Mouse (Mus musculus): ENCODE results near the gene Olfr1271. TPM values are rescaled to one million over a fixed set of nuclear protein-coding genes. Genes with fewer than 3 reads are reported as not detected.
"Not testable (repeated sequence)": the region's sequence is repeated elsewhere in the genome, so short reads cannot be mapped to it uniquely, and the experiment has no call there.

Olfr1271 gene
- total RNA-seq (2014; rRNA removed) (not detected in 2 replicates), polyA plus RNA-seq (2015; fragmentation: Nextera tagmentation; extraction: Ambion mirVana) (not detected in 2 replicates)

- H3K27me3 ChIP-seq (ENCODE audit: insufficient read depth, low read length): no peaks in the 10 kb centered on the region
- no peaks in the 10 kb centered on the region for H3K36me3 ChIP-seq (ENCODE audit: insufficient read depth, low read length)
- H3K9ac ChIP-seq (replicated peaks; ENCODE audit: low read length): no peak within 1 kb of the TSS
- no peak within 1 kb of the TSS for H3K4me2 ChIP-seq (ENCODE audit: low read depth, low read length)
- no peak within 1 kb of the TSS for H3K4me3 ChIP-seq (ENCODE audit: low read length)
- H3K27ac ChIP-seq: no peak within 1 kb of the TSS
- no peaks in the 10 kb centered on the region for H3K4me1 ChIP-seq (ENCODE audit: insufficient read depth, low read length)
- 88% methylated on average over 2 of the region's 2 CpGs for WGBS
- no peak for ATAC-seq
- TF ChIP-seq CTCF (IDR thresholded peaks at IDR 0.05; ENCODE audit: low read depth): no peak
- no peaks in the 10 kb centered on the region for H3K9me3 ChIP-seq (ENCODE audit: low read length)
- no peak for DNase-seq (ENCODE audit: low spot score)
Measured at GRCm38 (mm10) chr2:90270932-90271331, at the start of gene Olfr1271. Gene Olfr1271, minus strand, starts transcription at chr2:90271032.

GRCm38 (mm10) chr2:90292741-90293140, 21.9 kb upstream of the Olfr1271 start, which contains the start of gene Olfr1272:
Gene Olfr1272, minus strand, starts transcription at chr2:90292841.
- Histone ChIP-seq H3K4me2 (ENCODE audit: low read depth, low read length) (no peak within 1 kb of the TSS), H3K9me3 (ENCODE audit: low read length) (no peaks in the 10 kb centered on the region), H3K4me1 (ENCODE audit: insufficient read depth, low read length) (no peaks in the 10 kb centered on the region), H3K4me3 (ENCODE audit: low read length) (no peak within 1 kb of the TSS), H3K36me3 (ENCODE audit: insufficient read depth, low read length) (no peaks in the 10 kb centered on the region), H3K27ac (no peak within 1 kb of the TSS), H3K27me3 (ENCODE audit: insufficient read depth, low read length) (no peaks in the 10 kb centered on the region), H3K9ac (replicated peaks; ENCODE audit: low read length) (no peak within 1 kb of the TSS)
- DNase-seq (ENCODE audit: low spot score) (no peak), ATAC-seq (no peak)
- 73% methylated on average over 6 of the region's 6 CpGs for WGBS
- no peak for TF ChIP-seq CTCF (IDR thresholded peaks at IDR 0.05; ENCODE audit: low read depth)

GRCm38 (mm10) chr2:90257492-90257891, 13.3 kb downstream of the Olfr1271 start, which contains the start of gene Olfr142:
Gene Olfr142, minus strand, starts transcription at chr2:90257592.
- DNase-seq (ENCODE audit: low spot score): no peak
- TF ChIP-seq CTCF (IDR thresholded peaks at IDR 0.05; ENCODE audit: low read depth): no peak
- Histone ChIP-seq H3K9ac (replicated peaks; ENCODE audit: low read length) (no peak within 1 kb of the TSS), H3K27ac (no peak within 1 kb of the TSS), H3K27me3 (ENCODE audit: insufficient read depth, low read length) (no peaks in the 10 kb centered on the region), H3K4me1 (ENCODE audit: insufficient read depth, low read length) (no peaks in the 10 kb centered on the region), H3K36me3 (ENCODE audit: insufficient read depth, low read length) (no peaks in the 10 kb centered on the region), H3K4me2 (ENCODE audit: low read depth, low read length) (no peak within 1 kb of the TSS), H3K9me3 (ENCODE audit: low read length) (no peaks in the 10 kb centered on the region), H3K4me3 (ENCODE audit: low read length) (no peak within 1 kb of the TSS)
- WGBS: 89% methylated on average over 4 of the region's 4 CpGs
- ATAC-seq: no peak

- not testable (repeated sequence) for H3K27me3 ChIP-seq (ENCODE audit: insufficient read depth, low read length); H3K4me1 ChIP-seq (ENCODE audit: insufficient read depth, low read length); H3K36me3 ChIP-seq (ENCODE audit: insufficient read depth, low read length); ATAC-seq; DNase-seq (ENCODE audit: low spot score); H3K9me3 ChIP-seq (ENCODE audit: low read length); H3K4me3 ChIP-seq (ENCODE audit: low read length); H3K9ac ChIP-seq (replicated peaks; ENCODE audit: low read length); H3K4me2 ChIP-seq (ENCODE audit: low read depth, low read length); H3K27ac ChIP-seq
- no CpG with 5 or more reads among the region's 6 CpGs for WGBS
Measured at GRCm38 (mm10) chr2:90224393-90224792, 46.4 kb downstream of the Olfr1271 start, which contains the start of gene Olfr1506. Gene Olfr1506, minus strand, starts transcription at chr2:90224493.

Other genes with a start within 250 kb of the Olfr1271 start
- not detected in 2 replicates for gene Olfr1264, start 245.5 kb downstream of the Olfr1271 start, total RNA-seq (2014; rRNA removed)
- gene Olfr1264, start 245.5 kb downstream of the Olfr1271 start, polyA plus RNA-seq (2015; fragmentation: Nextera tagmentation; extraction: Ambion mirVana): not detected in 2 replicates
- gene Olfr1265, start 235.7 kb downstream of the Olfr1271 start, total RNA-seq (2014; rRNA removed): not detected in 2 replicates
- not detected in 2 replicates for gene Olfr1265, start 235.7 kb downstream of the Olfr1271 start, polyA plus RNA-seq (2015; fragmentation: Nextera tagmentation; extraction: Ambion mirVana)
- gene Olfr140, start 207.4 kb downstream of the Olfr1271 start, total RNA-seq (2014; rRNA removed): not detected in 2 replicates
- not detected in 2 replicates for gene Olfr140, start 207.4 kb downstream of the Olfr1271 start, polyA plus RNA-seq (2015; fragmentation: Nextera tagmentation; extraction: Ambion mirVana)
- gene Olfr1269, start 149.6 kb downstream of the Olfr1271 start, total RNA-seq (2014; rRNA removed): not detected in 2 replicates
- gene Olfr1269, start 149.6 kb downstream of the Olfr1271 start, polyA plus RNA-seq (2015; fragmentation: Nextera tagmentation; extraction: Ambion mirVana): not detected in 2 replicates
- gene Olfr32, start 128.7 kb downstream of the Olfr1271 start, total RNA-seq (2014; rRNA removed): not detected in 2 replicates
- not detected in 2 replicates for gene Olfr32, start 128.7 kb downstream of the Olfr1271 start, polyA plus RNA-seq (2015; fragmentation: Nextera tagmentation; extraction: Ambion mirVana)
- gene Olfr1270, start 117.9 kb downstream of the Olfr1271 start, total RNA-seq (2014; rRNA removed): not detected in 2 replicates
- not detected in 2 replicates for gene Olfr1270, start 117.9 kb downstream of the Olfr1271 start, polyA plus RNA-seq (2015; fragmentation: Nextera tagmentation; extraction: Ambion mirVana)
- not detected in 2 replicates for gene Olfr1506, start 46.5 kb downstream of the Olfr1271 start, total RNA-seq (2014; rRNA removed)
- gene Olfr1506, start 46.5 kb downstream of the Olfr1271 start, polyA plus RNA-seq (2015; fragmentation: Nextera tagmentation; extraction: Ambion mirVana): not detected in 2 replicates
- not detected in 2 replicates for gene Olfr142, start 13.4 kb downstream of the Olfr1271 start, total RNA-seq (2014; rRNA removed)
- not detected in 2 replicates for gene Olfr142, start 13.4 kb downstream of the Olfr1271 start, polyA plus RNA-seq (2015; fragmentation: Nextera tagmentation; extraction: Ambion mirVana)
- not detected in 2 replicates for gene Olfr1272, start 21.8 kb upstream of the Olfr1271 start, total RNA-seq (2014; rRNA removed)
- not detected in 2 replicates for gene Olfr1272, start 21.8 kb upstream of the Olfr1271 start, polyA plus RNA-seq (2015; fragmentation: Nextera tagmentation; extraction: Ambion mirVana)
- not detected in 2 replicates for gene Gm13769, start 51.2 kb upstream of the Olfr1271 start, total RNA-seq (2014; rRNA removed)
- not detected in 2 replicates for gene Gm13769, start 51.2 kb upstream of the Olfr1271 start, polyA plus RNA-seq (2015; fragmentation: Nextera tagmentation; extraction: Ambion mirVana)
- gene Olfr1274-ps, start 127.7 kb upstream of the Olfr1271 start, total RNA-seq (2014; rRNA removed): not detected in 2 replicates
- gene Olfr1274-ps, start 127.7 kb upstream of the Olfr1271 start, polyA plus RNA-seq (2015; fragmentation: Nextera tagmentation; extraction: Ambion mirVana): not detected in 2 replicates

Measured in hindbrain, postnatal 0 days (tissue).